Mouse (Mus musculus): Measurements from ENCODE around the gene Slc2a12. TPM values are rescaled to one million over a fixed set of nuclear protein-coding genes. Genes with fewer than 3 reads are reported as not detected.

The Slc2a12 gene
- polyA plus RNA-seq, 1 experiment from 2014 or later: 2.0 TPM

- Histone ChIP-seq H3K27ac (no peak overlapping the region), H3K27me3 (no peaks in the 10 kb centered on the region), H3K36me3 (no peaks in the 10 kb centered on the region), H3K9me3 (replicated peaks) (no peaks in the 10 kb centered on the region), H3K9ac (no peak overlapping the region), H3K4me2 (no peak overlapping the region), H3K4me1 (replicated peaks) (no peaks in the 10 kb centered on the region), H3K4me3 (no peak overlapping the region)
- WGBS: 89% methylated on average over 13 of the region's 13 CpGs
- no peak for ATAC-seq (replicated peaks; ENCODE audit: insufficient number of reproducible peaks, insufficient read depth, low FRiP score, low read depth)
These were observed 23.7 kb downstream of the Slc2a12 start for GRCm38 (mm10) chr10:22668509-22668908.

GRCm38 (mm10) chr10:22674176-22674575, 29.4 kb downstream of the Slc2a12 start:
- no peaks in the 10 kb centered on the region for H3K4me1 ChIP-seq (replicated peaks)

GRCm38 (mm10) chr10:22675848-22676630, 31.2 kb downstream of the Slc2a12 start:
- Histone ChIP-seq H3K9me3 (replicated peaks) (no peaks in the 10 kb centered on the region), H3K4me2 (no peak overlapping the region)
- no peak for ATAC-seq (replicated peaks; ENCODE audit: insufficient number of reproducible peaks, insufficient read depth, low FRiP score, low read depth)

More at GRCm38 (mm10) chr10:22674176-22674575, 29.4 kb downstream of the Slc2a12 start:
- Histone ChIP-seq H3K4me2 (no peak overlapping the region), H3K4me3 (no peak overlapping the region), H3K27me3 (no peaks in the 10 kb centered on the region), H3K9me3 (replicated peaks) (no peaks in the 10 kb centered on the region), H3K9ac (no peak overlapping the region), H3K27ac (no peak overlapping the region), H3K36me3 (no peaks in the 10 kb centered on the region)
- no peak for ATAC-seq (replicated peaks; ENCODE audit: insufficient number of reproducible peaks, insufficient read depth, low FRiP score, low read depth)
- 88% methylated on average over 8 of the region's 8 CpGs for WGBS

GRCm38 (mm10) chr10:22696236-22696635, 51.4 kb downstream of the Slc2a12 start:
- Histone ChIP-seq H3K9me3 (replicated peaks) (no peaks in the 10 kb centered on the region), H3K9ac (no peak overlapping the region), H3K27ac (no peak overlapping the region), H3K4me1 (replicated peaks) (peaks cover 18% of the 10 kb centered on the region), H3K27me3 (no peaks in the 10 kb centered on the region), H3K4me2 (no peak overlapping the region), H3K4me3 (no peak overlapping the region), H3K36me3 (no peaks in the 10 kb centered on the region)
- no peak for ATAC-seq (replicated peaks; ENCODE audit: insufficient number of reproducible peaks, insufficient read depth, low FRiP score, low read depth)
- WGBS: 79% methylated on average over 9 of the region's 9 CpGs

More at GRCm38 (mm10) chr10:22675848-22676630, 31.2 kb downstream of the Slc2a12 start:
- WGBS: 67% methylated on average over 13 of the region's 13 CpGs
- no peak overlapping the region for H3K9ac ChIP-seq
- H3K4me3 ChIP-seq: no peak overlapping the region
- H3K4me1 ChIP-seq (replicated peaks): no peaks in the 10 kb centered on the region
- H3K36me3 ChIP-seq: no peaks in the 10 kb centered on the region
- H3K27ac ChIP-seq: no peak overlapping the region
- no peaks in the 10 kb centered on the region for H3K27me3 ChIP-seq

- H3K4me2 ChIP-seq: no peak overlapping the region
- no peaks in the 10 kb centered on the region for H3K9me3 ChIP-seq (replicated peaks)
- peaks cover 20% of the 10 kb centered on the region for H3K4me1 ChIP-seq (replicated peaks)
- no peak overlapping the region for H3K27ac ChIP-seq
- WGBS: 52% methylated on average over 7 of the region's 7 CpGs
- H3K9ac ChIP-seq: no peak overlapping the region
- no peaks in the 10 kb centered on the region for H3K36me3 ChIP-seq
- no peak overlapping the region for H3K4me3 ChIP-seq
- no peaks in the 10 kb centered on the region for H3K27me3 ChIP-seq
- ATAC-seq (replicated peaks; ENCODE audit: insufficient number of reproducible peaks, insufficient read depth, low FRiP score, low read depth): no peak
These were observed 52.1 kb downstream of the Slc2a12 start for GRCm38 (mm10) chr10:22696864-22697263.

- H3K27me3 ChIP-seq: no peaks in the 10 kb centered on the region
- H3K4me1 ChIP-seq (replicated peaks): peaks cover 20% of the 10 kb centered on the region
- no peak overlapping the region for H3K9ac ChIP-seq
- no peaks in the 10 kb centered on the region for H3K9me3 ChIP-seq (replicated peaks)
- no peak overlapping the region for H3K4me2 ChIP-seq
- H3K27ac ChIP-seq: no peak overlapping the region
- no peak overlapping the region for H3K4me3 ChIP-seq
- ATAC-seq (replicated peaks; ENCODE audit: insufficient number of reproducible peaks, insufficient read depth, low FRiP score, low read depth): no peak
- H3K36me3 ChIP-seq: peaks cover 7% of the 10 kb centered on the region; the same call in 1 of the 2 replicates
- 80% methylated on average over 9 of the region's 9 CpGs for WGBS
These were observed 53.5 kb downstream of the Slc2a12 start for GRCm38 (mm10) chr10:22698158-22698953.

GRCm38 (mm10) chr10:22699487-22700335, 54.9 kb downstream of the Slc2a12 start:
- Histone ChIP-seq H3K9ac (no peak overlapping the region), H3K4me2 (no peak overlapping the region), H3K9me3 (replicated peaks) (no peaks in the 10 kb centered on the region), H3K4me3 (no peak overlapping the region), H3K4me1 (replicated peaks) (peaks cover 20% of the 10 kb centered on the region), H3K27ac (no peak overlapping the region), H3K36me3 (peaks cover 7% of the 10 kb centered on the region; the same call in 1 of the 2 replicates), H3K27me3 (no peaks in the 10 kb centered on the region)
- 67% methylated on average over 19 of the region's 19 CpGs for WGBS
- ATAC-seq (replicated peaks; ENCODE audit: insufficient number of reproducible peaks, insufficient read depth, low FRiP score, low read depth): no peak

GRCm38 (mm10) chr10:22700773-22701172, 56.0 kb downstream of the Slc2a12 start:
- 56% methylated on average over 9 of the region's 9 CpGs for WGBS
- no peaks in the 10 kb centered on the region for H3K27me3 ChIP-seq
- ATAC-seq (replicated peaks; ENCODE audit: insufficient number of reproducible peaks, insufficient read depth, low FRiP score, low read depth): no peak
- H3K4me3 ChIP-seq: no peak overlapping the region
- H3K9me3 ChIP-seq (replicated peaks): no peaks in the 10 kb centered on the region
- peaks cover 22% of the 10 kb centered on the region for H3K4me1 ChIP-seq (replicated peaks)
- no peak overlapping the region for H3K9ac ChIP-seq
- H3K4me2 ChIP-seq: no peak overlapping the region
- H3K27ac ChIP-seq: no peak overlapping the region
- H3K36me3 ChIP-seq: peaks cover 12% of the 10 kb centered on the region

- no peak overlapping the region for H3K27ac ChIP-seq
- no peak overlapping the region for H3K4me3 ChIP-seq
- H3K36me3 ChIP-seq: peaks cover 18% of the 10 kb centered on the region
- no peaks in the 10 kb centered on the region for H3K27me3 ChIP-seq
- H3K9ac ChIP-seq: no peak overlapping the region
- ATAC-seq (replicated peaks; ENCODE audit: insufficient number of reproducible peaks, insufficient read depth, low FRiP score, low read depth): no peak
- H3K4me1 ChIP-seq (replicated peaks): peaks cover 24% of the 10 kb centered on the region
- H3K4me2 ChIP-seq: no peak overlapping the region
- 75% methylated on average over 12 of the region's 12 CpGs for WGBS
- no peaks in the 10 kb centered on the region for H3K9me3 ChIP-seq (replicated peaks)
These were observed 56.9 kb downstream of the Slc2a12 start for GRCm38 (mm10) chr10:22701485-22702315.

GRCm38 (mm10) chr10:22703844-22704243, 59.0 kb downstream of the Slc2a12 start:
- Histone ChIP-seq H3K4me2 (no peak overlapping the region), H3K27me3 (no peaks in the 10 kb centered on the region), H3K4me3 (no peak overlapping the region), H3K27ac (no peak overlapping the region), H3K4me1 (replicated peaks) (peaks cover 30% of the 10 kb centered on the region), H3K36me3 (peaks cover 29% of the 10 kb centered on the region), H3K9ac (no peak overlapping the region), H3K9me3 (replicated peaks) (no peaks in the 10 kb centered on the region)
- ATAC-seq (replicated peaks; ENCODE audit: insufficient number of reproducible peaks, insufficient read depth, low FRiP score, low read depth): no peak
- 82% methylated on average over 6 of the region's 6 CpGs for WGBS
